8 mouse cellular contexts compared by ENCODE assay signal in genomic region chr13:107022266-107023171, GRCm38 (mm10). TPM values are rescaled to one million over a fixed set of nuclear protein-coding genes. Genes with fewer than 3 reads are reported as not detected.
DNase-seq lines count a peak whose midpoint lies in the region; ATAC-seq lines count a peak whose summit lies in the region.

No protein-coding gene starts in this region.

- 3% methylated on average over 32 of the region's 97 CpGs for WGBS in hindbrain, embryonic 11.5 days

- H3K27ac ChIP-seq in hindbrain, embryonic 11.5 days (ENCODE audit: low read depth, low read length) = peak overlapping the region; percentile 98

- H3K27me3 ChIP-seq in hindbrain, embryonic 11.5 days (ENCODE audit: control insufficient read depth, insufficient read depth, low read length) = no peaks in the 10 kb centered on the region

- DNase-seq in NIH3T3 (ENCODE audit: low read depth) = peak; percentile 89
- DNase-seq in cerebellum, adult 9-10 months = peak; percentile 77
- DNase-seq in hindbrain, embryonic 11.5 days (ENCODE audit: low spot score) = peak; percentile 91
- peak; percentile 32 to 54 for DNase-seq in layer of hippocampus, postnatal 25 days (ENCODE audit: extremely low spot score in 1 of 2, low spot score in 1 of 2)
- DNase-seq in lung, postnatal 14 days = peak; percentile 80
- peak; percentile 71 for DNase-seq in retina, adult 2 months (ENCODE audit: low read depth, low spot score)
- DNase-seq in thymus, postnatal 25 days = peak; percentile 81

- H3K36me3 ChIP-seq in hindbrain, embryonic 11.5 days (ENCODE audit: control insufficient read depth, insufficient read depth, low read length) = no peaks in the 10 kb centered on the region

- H3K4me1 ChIP-seq in hindbrain, embryonic 11.5 days (replicated peaks; ENCODE audit: control insufficient read depth, insufficient read depth, low read length) = 0 out of 2 replicates have a peak, but pooled peaks cover 2% of the 10 kb centered on the region

- peak overlapping the region; percentile 93 for H3K4me3 ChIP-seq in hindbrain, embryonic 11.5 days (ENCODE audit: low read depth, low read length)

- H3K9ac ChIP-seq in hindbrain, embryonic 11.5 days (ENCODE audit: low read depth, low read length) = peak overlapping the region; percentile 96

- H3K9me3 ChIP-seq in hindbrain, embryonic 11.5 days (ENCODE audit: control insufficient read depth, low read length) = no peaks in the 10 kb centered on the region

- ATAC-seq in frontal cortex, adult (ENCODE audit: low TSS enrichment) = peak; percentile 83
- peak; percentile 94 for ATAC-seq in hindbrain, embryonic 11.5 days (ENCODE audit: low FRiP score)

- peak overlapping the region; percentile 66 for H3K4me2 ChIP-seq in hindbrain, embryonic 11.5 days (replicated peaks; ENCODE audit: low read depth, low read length)

RNA-seq across cellular contexts. Expression of gene Kif2a, which starts 0.6 kb away (rescaled TPM):
- polyA plus RNA-seq in hindbrain, embryonic 11.5 days (2014; fragmentation: Nextera tagmentation; extraction: Ambion mirVana) = 29.7 and 30.5 TPM in 2 replicates
- 100 to 1,000 TPM; 116 to 128 TPM for total RNA-seq in layer of hippocampus, postnatal 25 days (2021)

Comparison
In these comparisons a context has a peak if more than half of its experiments do, and no peak if none do; other contexts are left out.
1. Peak in every context shown above with its lines: DNase-seq, ATAC-seq, H3K4me3 ChIP-seq and H3K27ac ChIP-seq.